Mouse (Mus musculus) heart, postnatal 0 days (tissue): Measurements from ENCODE around the gene Dpep2nb.

ENCODE experiments used
- CTCF ChIP-seq: IDR thresholded peaks from 2 replicates; pipeline ENCODE4 v1.5.1; 2016; ENCODE audit warnings: antibody characterized with exemption, control low read depth, low read depth
- EP300 ChIP-seq: IDR thresholded peaks from 2 replicates; pipeline ENCODE4 v1.6.1; 2016; ENCODE audit warnings: antibody characterized with exemption, low read depth

GRCm38 (mm10) chr8:106046872-106047559, 41.2 kb upstream of the Dpep2nb start:
- TF ChIP-seq CTCF (no peak), EP300 (no peak)
